Mouse (Mus musculus) olfactory bulb, adult 2 months (tissue): ENCODE measurements at regions not wholly inside any gene's neighbourhood (a gene's known extent, or its start where the extent isn't known, plus 50 kb on each side); places are given as distances from the start of the nearest gene placed in this dataset.

Experiments used
- CTCF ChIP-seq: fragments of 200-500 bp; IDR thresholded peaks from 2 replicates; pipeline ENCODE4 v1.5.1; 2012; ENCODE audit warnings: low read depth, mild to moderate bottlenecking, low read length, moderate library complexity; ENCODE audit not compliant: insufficient read depth
- POLR2A ChIP-seq: fragments of 200-500 bp; IDR thresholded peaks from 2 replicates; pipeline ENCODE4 v1.6.1; 2012; ENCODE audit warnings: mild to moderate bottlenecking, low read depth, low read length, moderate library complexity; ENCODE audit not compliant: insufficient read depth

- TF ChIP-seq POLR2A: no peak
- no peak for TF ChIP-seq CTCF
Observed at GRCm38 (mm10) chr16:87031836-87032235, 322.1 kb upstream of the N6amt1 start.
